Mouse (Mus musculus): ENCODE measurements at regions not wholly inside any gene's neighbourhood (a gene's known extent, or its start where the extent isn't known, plus 50 kb on each side); places are given as distances from the start of the nearest gene placed in this dataset.

DNA sequence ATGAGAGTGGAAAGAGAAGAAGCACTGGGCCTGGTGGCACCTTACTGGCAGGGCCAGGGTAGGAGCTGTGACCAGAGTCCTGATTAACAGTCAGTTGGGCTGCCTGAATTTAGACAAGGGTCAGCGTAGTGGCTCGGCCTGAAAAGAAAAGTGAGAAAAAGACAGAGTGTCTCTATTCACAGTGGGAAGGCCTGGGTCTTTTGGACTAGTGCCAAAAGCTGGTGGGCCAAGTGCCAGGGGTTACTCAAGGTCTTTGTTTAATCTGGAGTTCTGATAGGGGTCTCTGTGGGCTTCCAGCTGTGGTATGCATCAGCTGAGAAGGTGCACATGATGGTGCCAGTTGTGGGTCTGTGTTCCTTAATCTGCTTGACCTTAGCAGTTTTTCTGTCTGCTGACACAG is 2129.4 kb upstream of the Pcdh20 start:
- no peak for TF ChIP-seq CTCF (IDR thresholded peaks at IDR 0.05; ENCODE audit: low read depth)
- Histone ChIP-seq H3K4me1 (ENCODE audit: insufficient read depth) (no peaks in the 10 kb centered on the region), H3K9ac (no peak overlapping the region), H3K36me3 (ENCODE audit: insufficient read depth) (no peaks in the 10 kb centered on the region), H3K27me3 (ENCODE audit: insufficient read depth, low read length) (no peaks in the 10 kb centered on the region), H3K4me3 (ENCODE audit: low read depth, low read length) (no peak overlapping the region), H3K27ac (ENCODE audit: low read depth) (no peak overlapping the region), H3K4me2 (no peak overlapping the region), H3K9me3 (ENCODE audit: low read depth, low read length) (no peaks in the 10 kb centered on the region)
- WGBS = 37% methylated on average over 2 of the region's 2 CpGs
- DNase-seq = peak; percentile 1
- no peak for ATAC-seq (ENCODE audit: insufficient read depth)
